Mouse (Mus musculus) Patski (cell line): ENCODE results near the gene Rbfox1. TPM values are rescaled to one million over a fixed set of nuclear protein-coding genes. Genes with fewer than 3 reads are reported as not detected.

Experiments
- ATAC-seq: fragments of 100-300 bp; one replicate; pipeline ENCODE4 v1.8.0; 2021
- CTCF ChIA-PET: fragments of 350-600 bp; sonication (Branson Sonifier 250); formaldehyde crosslinking; loops from one replicate; lab custom pipeline; 2022; ENCODE audit warnings: inconsistent platforms; lab: Charles Lee
- POLR2A ChIA-PET: fragments of 350-600 bp; sonication (Branson Sonifier 250); formaldehyde crosslinking; loops from one replicate; lab custom pipeline; 2022; ENCODE audit warnings: antibody characterized with exemption, inconsistent platforms; lab: Charles Lee
- DNase-seq: peaks from one replicate; pipeline ENCODE4 v3.0.0-alpha.2; 2011; ENCODE audit warnings: low read depth, low spot score
- H3K27me3 ChIP-seq: fragments of 371-371 bp; one replicate; pipeline ENCODE4 v1.5.1; 2021
- CTCF ChIP-seq: fragments of 100-300 bp; IDR thresholded peaks from one replicate; pipeline ENCODE4 v1.5.1; 2021
- in situ Hi-C: fragments of 300-500 bp; cut with MboI; formaldehyde crosslinking; loops from 3 replicates; pipeline ENCODE4 v1.11.1; 2018; ENCODE audit warnings: low pct_unique_long_range_greater_than_20kb, mixed read lengths
- polyA plus RNA-seq: library from polyadenylated mRNA; unstranded; gene quantifications from one replicate; pipeline ENCODE4 v1.2.3, GENCODE M21; 2021

The Rbfox1 gene
- polyA plus RNA-seq, 1 experiment from 2014 or later: not detected

DNA sequence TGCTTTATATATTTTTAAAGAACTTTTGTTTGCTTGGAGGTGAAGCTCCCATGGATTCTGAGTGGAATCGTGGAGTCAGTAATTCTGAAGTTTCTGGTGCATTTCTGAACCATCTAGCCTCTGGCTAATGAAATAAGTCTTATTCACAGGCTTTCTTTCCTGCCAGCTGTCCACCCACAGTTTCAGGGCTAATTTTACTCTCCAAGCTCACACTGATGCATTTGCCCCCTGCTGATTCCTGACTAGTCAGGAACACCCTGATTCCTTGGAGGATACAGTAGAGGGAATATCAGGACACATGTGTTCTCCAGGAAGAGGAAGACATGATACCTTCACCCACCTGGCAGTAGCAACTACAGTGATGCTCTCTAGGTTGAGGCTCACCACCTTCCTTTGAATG, 763.6 kb downstream of the Rbfox1 start:
- ChIA-PET CTCF (no interaction called here), POLR2A (no interaction called here)
- in situ Hi-C loops: no loop called here
- ATAC-seq (no peak), DNase-seq (no peak)
- TF ChIP-seq CTCF: no peak
- H3K27me3 ChIP-seq: no peaks in the 10 kb centered on the region

- CTCF ChIA-PET: interaction anchor here (0.9 kb wide), 1 partner anchor 11 kb away, joined by 3 read pairs; no protein-coding TSS in a partner anchor
Measured at GRCm38 (mm10) chr16:6658594-6658993, 773.4 kb downstream of the Rbfox1 start.

GRCm38 (mm10) chr16:6686076-6686757, 801.1 kb downstream of the Rbfox1 start:
- POLR2A ChIA-PET: no interaction called here
- CTCF ChIA-PET: no interaction called here
- no peak for ATAC-seq
- no peak for DNase-seq
- peak; percentile 13 for TF ChIP-seq CTCF
- in situ Hi-C loops: no loop called here
- H3K27me3 ChIP-seq: no peaks in the 10 kb centered on the region

More at GRCm38 (mm10) chr16:6658594-6658993, 773.4 kb downstream of the Rbfox1 start:
- in situ Hi-C loops: no loop called here
- H3K27me3 ChIP-seq: no peaks in the 10 kb centered on the region
- DNase-seq (no peak), ATAC-seq (no peak)
- POLR2A ChIA-PET: no interaction called here
- no peak for TF ChIP-seq CTCF

DNA sequence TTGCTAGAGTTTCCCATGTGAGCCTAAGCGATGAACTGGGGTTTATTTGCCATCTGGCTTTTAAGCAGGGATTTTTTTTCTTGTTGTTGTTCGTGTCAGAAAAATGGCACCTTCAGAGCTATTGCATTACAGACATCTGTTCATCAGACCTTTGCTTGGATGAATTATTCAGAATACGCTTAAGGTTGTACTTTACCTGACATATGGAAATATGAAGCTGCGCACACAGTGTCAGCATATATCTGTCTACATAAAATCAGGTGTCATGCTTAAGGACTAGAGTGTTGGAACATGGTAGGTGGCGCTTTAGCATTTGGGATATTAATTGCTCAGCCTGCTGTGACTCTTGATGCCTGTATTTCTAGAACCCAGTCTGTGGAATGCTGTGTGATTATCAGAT, 819.7 kb downstream of the Rbfox1 start:
- no peaks in the 10 kb centered on the region for H3K27me3 ChIP-seq

DNA sequence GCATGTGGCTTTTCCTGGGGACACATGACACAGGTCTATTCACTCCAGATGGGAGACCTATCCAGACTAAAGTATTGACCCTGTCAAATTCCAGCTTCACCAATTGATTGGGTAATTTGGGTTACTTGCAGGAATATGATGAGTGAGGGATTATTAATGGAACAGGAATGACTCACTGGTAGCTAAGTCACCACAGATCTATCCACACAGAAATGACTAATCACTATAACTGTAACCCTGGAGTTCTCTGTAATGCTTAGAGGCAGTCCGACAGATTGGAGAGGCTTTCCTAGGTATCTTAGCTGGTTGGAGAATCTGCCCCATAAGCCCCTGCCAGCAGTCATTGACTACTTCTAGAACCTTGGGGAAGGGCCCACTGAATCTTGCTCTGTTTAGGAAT, 827.2 kb downstream of the Rbfox1 start:
- TF ChIP-seq CTCF: no peak
- no peak for ATAC-seq
- in situ Hi-C loops: no loop called here
- H3K27me3 ChIP-seq: peaks cover 4% of the 10 kb centered on the region
- ChIA-PET POLR2A (no interaction called here), CTCF (no interaction called here)
- DNase-seq: no peak

More for the DNA sequence above, 819.7 kb downstream of the Rbfox1 start:
- no peak for ATAC-seq
- in situ Hi-C loops: no loop called here
- POLR2A ChIA-PET: no interaction called here
- no peak for TF ChIP-seq CTCF
- DNase-seq: no peak
- CTCF ChIA-PET: interaction anchor here (1.3 kb wide), 1 partner anchor 9 kb away, joined by 3 read pairs; no protein-coding TSS in a partner anchor

GRCm38 (mm10) chr16:6715245-6715644, 830.1 kb downstream of the Rbfox1 start:
- ChIA-PET POLR2A (no interaction called here), CTCF (no interaction called here)
- in situ Hi-C loops: no loop called here
- DNase-seq (no peak), ATAC-seq (no peak)
- TF ChIP-seq CTCF: no peak
- H3K27me3 ChIP-seq: peaks cover 4% of the 10 kb centered on the region

GRCm38 (mm10) chr16:6716214-6716911, 831.2 kb downstream of the Rbfox1 start:
- no peak for TF ChIP-seq CTCF
- ATAC-seq: no peak
- CTCF ChIA-PET: no interaction called here
- POLR2A ChIA-PET: no interaction called here
- no peaks in the 10 kb centered on the region for H3K27me3 ChIP-seq
- in situ Hi-C loops: no loop called here
- no peak for DNase-seq

GRCm38 (mm10) chr16:6719027-6719426, 833.9 kb downstream of the Rbfox1 start:
- DNase-seq (no peak), ATAC-seq (no peak)
- ChIA-PET CTCF (no interaction called here), POLR2A (no interaction called here)
- no peaks in the 10 kb centered on the region for H3K27me3 ChIP-seq
- in situ Hi-C loops: no loop called here
- TF ChIP-seq CTCF: no peak

DNA sequence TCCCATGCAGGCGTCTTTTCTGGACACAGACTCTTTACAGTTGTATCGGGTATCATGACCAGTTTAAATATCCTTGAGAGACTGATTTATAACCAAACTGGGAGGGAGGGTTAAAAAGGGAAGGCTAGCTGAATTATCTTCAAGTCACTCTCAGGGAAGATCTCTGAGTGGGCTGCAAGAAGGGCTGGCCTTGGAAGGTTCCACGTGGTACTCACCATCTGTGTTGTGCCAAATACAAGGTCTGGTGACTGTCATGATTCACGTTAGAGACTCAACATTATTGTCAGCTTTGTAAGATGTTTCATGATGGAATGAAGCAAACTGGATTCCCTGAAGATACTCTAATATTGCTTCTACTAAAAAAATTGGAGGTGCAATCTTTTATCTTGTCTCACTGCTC, 847.5 kb downstream of the Rbfox1 start:
- ChIA-PET CTCF (no interaction called here), POLR2A (no interaction called here)
- DNase-seq: no peak
- no peak for TF ChIP-seq CTCF
- ATAC-seq: no peak
- in situ Hi-C loops: no loop called here
- H3K27me3 ChIP-seq: no peaks in the 10 kb centered on the region

DNA sequence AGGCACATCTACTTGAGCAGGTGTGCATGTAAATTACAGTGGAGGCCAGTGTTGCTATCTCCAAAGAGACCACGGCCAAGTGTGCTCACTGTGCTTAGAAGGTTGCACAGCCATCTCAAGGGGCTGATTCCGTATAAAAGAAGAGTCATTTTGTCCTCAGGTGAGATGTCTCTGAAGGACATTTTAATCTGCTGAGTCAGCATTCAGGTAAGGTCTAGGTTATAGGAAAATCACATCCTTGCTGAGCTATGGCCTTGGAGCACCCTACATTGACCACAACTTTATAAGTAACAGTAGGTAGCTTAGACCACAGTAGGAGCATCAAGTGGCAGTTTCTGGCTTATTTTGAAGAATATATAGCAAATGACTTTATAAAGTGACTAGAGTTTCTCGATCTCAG, 848.3 kb downstream of the Rbfox1 start:
- DNase-seq (no peak), ATAC-seq (no peak)
- POLR2A ChIA-PET: no interaction called here
- in situ Hi-C loops: no loop called here
- no peaks in the 10 kb centered on the region for H3K27me3 ChIP-seq
- CTCF ChIA-PET: no interaction called here
- no peak for TF ChIP-seq CTCF

DNA sequence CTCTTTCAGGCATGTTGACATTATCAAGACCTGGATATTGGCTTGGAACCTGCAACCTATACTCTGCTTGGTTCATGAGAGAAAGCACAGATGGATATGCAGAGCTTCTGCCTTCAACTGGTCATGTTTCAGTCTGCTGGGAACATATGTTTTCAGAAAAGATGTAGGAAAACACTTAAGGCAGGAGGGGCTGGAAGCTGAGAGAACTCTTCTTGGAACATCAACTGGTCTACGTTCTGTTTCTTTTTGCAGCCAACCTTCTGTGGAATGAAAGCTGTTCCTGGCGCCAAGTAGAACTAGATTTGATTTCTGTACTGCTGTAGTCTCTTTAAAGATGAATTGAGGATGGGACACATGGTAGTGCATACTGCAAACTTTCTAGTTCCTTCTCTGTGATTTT, 851.4 kb downstream of the Rbfox1 start:
- DNase-seq (no peak), ATAC-seq (no peak)
- no peaks in the 10 kb centered on the region for H3K27me3 ChIP-seq
- TF ChIP-seq CTCF: no peak
- POLR2A ChIA-PET: no interaction called here
- CTCF ChIA-PET: no interaction called here
- in situ Hi-C loops: no loop called here
